Mouse (Mus musculus) embryo, embryonic 10.5 days (tissue): ENCODE measurements around the gene Ccnd2.

Experiments
- DNase-seq: peaks from one replicate; pipeline ENCODE4 v3.0.0-alpha.2; 2015; ENCODE audit warnings: low spot score

Gene Ccnd2

GRCm38 (mm10) chr6:127152106-127152951 is at the start of gene Ccnd2:
TSS of gene Ccnd2 (minus strand) at chr6:127152193.
- DNase-seq = peak; percentile 92

DNA sequence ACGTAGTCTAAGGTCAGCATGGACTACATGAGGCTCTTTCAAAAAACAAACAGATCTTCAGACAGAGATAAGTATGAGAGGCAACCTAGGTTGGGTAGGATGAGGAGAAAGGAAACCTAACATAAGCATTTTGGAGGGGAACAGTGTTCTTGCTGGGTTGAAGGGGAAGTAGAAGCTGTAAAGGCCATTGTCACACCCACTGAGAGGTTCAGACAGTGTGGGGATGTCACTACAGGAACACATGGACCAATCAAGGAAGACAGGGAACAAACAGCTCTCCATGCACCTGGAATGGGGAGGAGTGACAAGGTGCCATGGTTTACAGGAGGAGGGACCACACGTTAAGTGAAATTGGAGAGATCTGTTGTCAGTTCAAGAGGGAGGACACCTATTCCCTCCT is 45.0 kb upstream of the Ccnd2 start:
- no peak for DNase-seq

DNA sequence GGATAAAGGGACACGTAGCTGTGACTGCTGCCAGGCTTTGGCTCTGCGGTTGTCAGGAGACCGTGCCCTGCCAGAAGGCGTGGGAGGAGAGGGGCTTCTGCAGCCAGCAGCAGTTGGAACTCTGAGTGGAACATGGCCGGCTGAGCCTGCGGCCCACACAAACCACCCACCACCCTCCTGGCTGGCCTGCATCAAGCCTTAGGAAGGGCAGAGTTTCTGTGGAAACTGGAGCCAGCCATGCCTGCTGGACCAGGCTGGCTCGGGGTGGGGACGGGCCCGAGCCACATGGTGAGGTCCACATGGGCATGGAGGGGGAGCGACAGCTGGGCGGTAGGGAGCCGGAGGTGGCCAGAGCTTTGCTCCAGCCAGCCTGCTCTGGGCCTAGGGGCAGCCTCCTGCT is 29.3 kb upstream of the Ccnd2 start:
- DNase-seq = no peak

DNA sequence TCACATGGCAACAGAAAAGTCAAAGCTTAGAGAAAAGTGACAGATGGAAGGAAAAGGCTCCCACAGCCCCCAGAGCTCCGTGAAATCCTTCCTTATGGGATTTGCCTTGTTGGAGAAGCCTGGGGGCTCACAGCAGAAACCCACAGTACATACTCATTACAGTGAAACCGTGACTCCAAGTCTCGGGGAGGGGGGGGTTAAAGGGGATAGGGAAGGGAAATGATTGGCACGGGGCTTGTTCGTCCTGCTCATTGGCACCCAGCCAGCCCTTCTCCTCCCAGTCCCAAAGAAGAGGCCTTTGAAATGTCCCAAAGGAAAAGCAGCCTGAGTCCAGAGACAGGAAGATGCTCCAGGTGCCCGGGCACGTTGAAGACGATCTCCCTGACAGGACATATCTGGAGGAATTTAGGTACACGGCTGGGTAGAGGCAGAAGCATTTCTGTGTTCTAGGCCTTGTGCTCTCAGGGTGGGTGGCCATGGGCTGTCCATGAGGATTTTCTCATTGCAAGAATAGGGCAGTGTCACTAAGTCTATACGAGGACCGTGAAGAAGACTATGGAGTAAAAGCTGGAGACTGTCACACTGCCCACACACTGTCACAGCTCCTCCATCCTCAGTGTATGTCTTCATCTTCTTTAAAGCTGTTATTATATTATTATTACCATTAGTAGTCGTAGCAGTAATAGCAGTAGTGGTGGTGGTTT is 27.2 kb upstream of the Ccnd2 start:
- DNase-seq = no peak

GRCm38 (mm10) chr6:127177962-127178361 is 26.0 kb upstream of the Ccnd2 start:
- no peak for DNase-seq

- peak; percentile 27 for DNase-seq
Measured at GRCm38 (mm10) chr6:127177441-127177840, 25.4 kb upstream of the Ccnd2 start.

- no peak for DNase-seq
Measured at GRCm38 (mm10) chr6:127172461-127172860, 20.5 kb upstream of the Ccnd2 start.

DNA sequence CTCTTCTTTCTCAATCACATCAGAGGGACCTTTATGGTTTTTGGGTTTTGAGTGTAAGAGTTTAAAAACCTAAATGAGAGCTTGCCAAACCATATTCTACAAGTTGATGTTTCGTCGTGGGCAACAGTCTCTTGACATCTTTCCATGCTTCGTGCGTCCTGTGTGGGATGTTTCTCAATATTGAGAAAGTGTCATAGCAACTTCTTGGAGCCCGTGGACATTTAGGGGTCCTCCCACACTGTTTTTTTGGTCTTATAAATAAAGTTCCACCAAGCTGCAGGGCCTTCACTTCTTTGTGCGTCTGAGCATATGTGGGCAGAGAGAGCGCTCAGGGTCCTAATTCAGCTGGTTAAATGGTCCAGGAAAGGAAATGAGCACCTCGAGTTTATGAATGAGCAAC is 18.7 kb upstream of the Ccnd2 start:
- no peak for DNase-seq

GRCm38 (mm10) chr6:127165663-127166062 is 13.7 kb upstream of the Ccnd2 start:
- no peak for DNase-seq

DNA sequence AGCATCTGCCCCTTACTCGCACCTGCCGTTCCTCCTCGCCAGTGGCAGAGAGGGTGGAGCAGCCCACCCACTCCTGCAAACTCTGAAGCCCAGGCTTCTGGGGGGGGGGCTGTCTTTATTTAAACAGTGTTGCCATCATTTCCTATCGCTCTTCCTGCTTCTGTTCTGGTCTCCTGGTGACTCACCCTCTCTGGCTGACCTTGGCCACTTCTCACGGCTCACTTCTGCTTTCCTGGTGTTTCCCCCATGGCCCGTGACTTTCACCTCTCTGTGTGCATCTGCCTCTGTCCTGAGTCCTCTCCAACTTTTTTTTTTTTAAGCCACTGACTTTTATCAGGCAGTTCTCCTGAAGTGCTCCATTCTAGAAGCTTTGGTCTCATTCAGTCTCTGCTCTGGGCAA is 10.8 kb upstream of the Ccnd2 start:
- no peak for DNase-seq

GRCm38 (mm10) chr6:127157321-127157720 is 5.3 kb upstream of the Ccnd2 start:
- DNase-seq = no peak

DNA sequence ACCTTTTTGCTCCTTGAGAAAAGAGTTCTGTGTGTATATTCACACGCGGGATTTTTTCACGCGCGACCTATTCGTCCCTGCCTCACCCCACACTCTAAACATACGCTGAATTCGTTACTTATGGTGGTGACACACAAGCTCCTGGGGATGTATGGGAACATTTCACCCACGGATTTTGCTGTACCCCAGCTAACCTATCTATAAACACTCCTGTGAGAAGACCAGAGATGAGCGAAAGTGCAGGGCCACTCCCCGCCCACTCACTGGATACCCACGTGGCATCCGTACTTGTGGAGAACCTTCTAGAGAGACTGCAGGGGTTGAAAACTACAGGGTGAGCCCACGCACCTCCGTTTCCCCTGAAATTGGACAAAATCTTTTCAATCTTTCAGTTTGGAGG is 3.5 kb upstream of the Ccnd2 start:
- DNase-seq = peak; percentile 50

DNA sequence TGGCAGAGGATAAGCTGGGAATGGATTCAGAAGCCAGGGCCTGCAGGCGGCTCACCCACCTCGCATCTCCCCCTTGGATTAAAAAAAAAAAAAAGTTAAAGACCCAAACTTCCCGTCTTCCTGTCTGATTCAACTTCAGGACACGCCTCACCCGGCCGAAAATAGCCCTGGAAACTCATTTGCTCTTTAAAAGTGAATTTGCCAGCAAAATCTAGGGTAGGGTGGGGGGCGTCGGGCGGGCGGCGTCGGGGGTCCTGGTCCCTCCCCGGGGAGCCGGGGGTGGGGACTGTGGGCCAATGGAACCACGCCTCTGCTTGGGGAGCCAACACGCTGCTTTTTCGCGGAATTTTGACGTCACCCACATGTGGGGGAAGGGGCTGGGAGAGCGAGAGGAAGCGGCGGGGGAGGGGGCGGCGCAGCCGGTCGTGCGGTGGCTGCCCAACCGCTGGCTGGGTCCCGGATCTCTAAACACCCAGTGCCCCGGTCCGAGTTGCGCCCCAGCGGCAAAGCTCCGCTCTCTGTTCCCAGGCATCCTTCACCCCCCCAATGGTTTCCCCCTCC is 2.8 kb upstream of the Ccnd2 start:
- peak; percentile 93 for DNase-seq

- DNase-seq = peak; percentile 64
Measured at GRCm38 (mm10) chr6:127153972-127154707, 2.1 kb upstream of the Ccnd2 start.

GRCm38 (mm10) chr6:127153296-127153800 is 1.4 kb upstream of the Ccnd2 start:
- peak; percentile 88 for DNase-seq

DNA sequence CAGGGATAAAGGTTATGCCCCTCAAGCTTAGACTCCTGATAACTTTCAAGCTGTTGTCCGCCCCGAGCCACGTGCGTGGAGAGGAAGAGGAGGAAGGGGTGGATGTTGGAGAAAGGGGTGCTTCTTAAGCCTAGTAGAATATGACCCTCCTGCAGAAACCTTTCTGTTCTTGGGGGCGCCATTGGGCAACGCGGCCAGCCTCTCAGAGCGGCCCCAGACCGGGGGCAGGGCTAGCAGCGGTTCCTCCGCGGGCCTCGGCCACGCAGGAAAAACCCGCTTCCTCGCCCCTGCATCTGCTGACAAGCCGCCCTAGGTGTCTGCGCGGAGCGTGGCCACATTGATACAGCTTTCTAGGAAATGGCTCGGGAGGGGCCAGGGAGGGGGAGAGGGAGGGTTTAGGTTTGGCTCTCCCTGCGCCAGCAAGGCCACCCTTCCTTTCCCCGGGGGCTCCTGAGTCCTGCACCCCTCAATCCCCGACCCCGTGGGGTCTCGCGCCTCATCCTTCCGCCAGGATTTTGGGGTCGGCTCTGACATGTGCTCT is 358 bp downstream of the Ccnd2 start:
- DNase-seq = peak; percentile 75

DNA sequence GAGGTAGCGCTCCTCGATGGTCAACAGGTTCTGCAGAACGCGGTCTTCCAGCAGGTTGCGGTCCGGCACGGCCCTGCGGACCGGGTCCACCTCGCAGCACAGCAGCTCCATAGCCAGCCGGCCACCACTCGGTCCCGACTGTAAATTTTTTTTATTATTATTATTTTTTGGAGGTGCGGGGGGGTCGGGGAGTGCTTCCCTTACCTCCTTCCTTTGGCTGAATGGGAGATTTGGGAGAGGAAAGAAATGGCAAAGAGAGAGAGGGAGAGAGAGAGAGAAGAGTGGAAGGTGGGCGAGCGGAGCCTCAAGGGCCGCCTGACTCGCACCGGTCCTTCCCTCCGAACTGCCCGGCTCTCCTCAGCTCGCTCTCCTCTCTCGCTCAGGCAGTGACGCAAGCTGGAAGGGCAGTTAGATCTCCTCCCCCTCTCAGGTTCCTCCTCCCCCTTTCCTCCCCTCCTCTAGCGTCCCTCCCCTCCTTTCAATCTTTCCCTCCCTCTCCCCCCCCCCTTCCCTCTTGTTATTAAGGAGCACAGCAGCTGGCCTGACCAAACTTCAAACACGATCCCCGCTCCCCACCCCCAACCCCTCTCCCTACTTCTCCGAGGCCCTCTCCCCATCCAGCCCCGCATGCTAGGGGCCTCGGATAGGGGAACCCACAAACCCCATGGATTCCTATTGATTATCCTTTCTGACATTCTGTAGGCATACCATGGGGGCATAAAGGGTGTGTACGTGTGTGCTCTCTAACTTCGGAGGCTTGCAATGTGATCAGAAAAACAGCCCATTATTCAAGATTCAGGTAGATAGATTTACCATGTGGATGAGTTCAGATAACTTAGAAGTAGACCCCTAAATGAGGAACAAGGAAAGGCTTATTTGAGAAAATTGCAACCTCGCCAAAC is 1.1 kb downstream of the Ccnd2 start:
- peak; percentile 97 for DNase-seq

DNA sequence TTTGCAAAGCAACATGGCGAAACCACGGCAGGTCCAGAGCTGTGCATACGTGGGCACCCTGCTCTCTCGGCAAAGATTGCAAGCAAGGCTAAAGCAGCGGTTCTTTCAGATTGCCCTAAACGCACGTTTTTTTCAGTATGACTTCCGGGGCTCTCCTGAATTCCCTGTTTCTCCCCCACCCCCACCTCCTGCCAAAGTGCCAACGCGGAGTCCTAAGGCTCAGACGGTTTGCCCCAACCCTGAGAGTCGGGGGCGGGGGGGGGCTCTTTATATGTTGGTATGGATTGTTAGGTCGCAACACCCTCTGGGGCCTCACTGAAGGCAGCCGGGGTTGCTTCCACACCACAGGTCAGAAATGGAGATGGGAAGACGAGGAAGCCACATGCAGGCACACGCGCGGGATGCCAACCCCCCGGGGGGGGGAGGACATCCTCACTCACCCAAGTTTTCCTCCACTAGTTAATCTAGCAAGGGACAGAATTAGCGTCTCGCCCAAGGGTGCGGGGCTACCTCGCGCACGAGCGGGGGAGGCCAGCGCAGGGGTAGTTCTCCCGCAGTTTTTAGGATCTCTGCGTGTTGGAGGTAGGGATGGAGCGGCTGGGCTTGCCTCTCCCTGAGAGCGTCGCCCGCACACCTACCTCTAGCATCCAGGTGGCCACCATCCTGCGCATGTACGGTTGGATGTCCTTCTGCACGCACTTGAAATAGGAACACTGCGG is 1.9 kb downstream of the Ccnd2 start:
- peak; percentile 65 for DNase-seq

- peak; percentile 38 for DNase-seq
Measured at GRCm38 (mm10) chr6:127149303-127149943, 2.6 kb downstream of the Ccnd2 start.
